Mouse (Mus musculus): Measurements from ENCODE around the gene Lrmda.

Lrmda gene

GRCm38 (mm10) chr14:22343357-22343756 lies 323.8 kb downstream of the Lrmda start:
- DNase-seq, result no peak

GRCm38 (mm10) chr14:22345248-22345647 lies 325.7 kb downstream of the Lrmda start:
- DNase-seq, result no peak

- no peak for DNase-seq
Measured at GRCm38 (mm10) chr14:22353626-22354025, 334.1 kb downstream of the Lrmda start.

- no peak for DNase-seq
Measured at GRCm38 (mm10) chr14:22354769-22355574, 335.5 kb downstream of the Lrmda start.

GRCm38 (mm10) chr14:22357991-22358503 lies 338.5 kb downstream of the Lrmda start:
- no peak for DNase-seq

- no peak for DNase-seq
Measured at GRCm38 (mm10) chr14:22364010-22364748, 344.7 kb downstream of the Lrmda start.

GRCm38 (mm10) chr14:22364771-22365355 lies 345.4 kb downstream of the Lrmda start:
- DNase-seq, result no peak

GRCm38 (mm10) chr14:22367615-22368014 lies 348.1 kb downstream of the Lrmda start:
- DNase-seq, result no peak

GRCm38 (mm10) chr14:22371136-22371535 lies 351.6 kb downstream of the Lrmda start:
- no peak for DNase-seq

- no peak for DNase-seq
Measured at GRCm38 (mm10) chr14:22372666-22373360, 353.3 kb downstream of the Lrmda start.

GRCm38 (mm10) chr14:22373361-22373745 lies 353.8 kb downstream of the Lrmda start:
- no peak for DNase-seq

GRCm38 (mm10) chr14:22377148-22377547 lies 357.6 kb downstream of the Lrmda start:
- no peak for DNase-seq

GRCm38 (mm10) chr14:22382101-22382500 lies 362.6 kb downstream of the Lrmda start:
- DNase-seq, result no peak

- no peak for DNase-seq
Measured at GRCm38 (mm10) chr14:22393616-22394015, 374.1 kb downstream of the Lrmda start.

GRCm38 (mm10) chr14:22402411-22402810 lies 382.9 kb downstream of the Lrmda start:
- DNase-seq, result no peak

- DNase-seq, result no peak
Measured at GRCm38 (mm10) chr14:22406623-22407022, 387.1 kb downstream of the Lrmda start.

GRCm38 (mm10) chr14:22410826-22411225 lies 391.3 kb downstream of the Lrmda start:
- no peak for DNase-seq

- no peak for DNase-seq
Measured at GRCm38 (mm10) chr14:22413220-22413619, 393.7 kb downstream of the Lrmda start.

- no peak for DNase-seq
Measured at GRCm38 (mm10) chr14:22417706-22418105, 398.2 kb downstream of the Lrmda start.

GRCm38 (mm10) chr14:22421668-22422067 lies 402.2 kb downstream of the Lrmda start:
- DNase-seq, result no peak

- no peak for DNase-seq
Measured at GRCm38 (mm10) chr14:22425018-22425534, 405.6 kb downstream of the Lrmda start.

GRCm38 (mm10) chr14:22435441-22435840 lies 415.9 kb downstream of the Lrmda start:
- no peak for DNase-seq
